Mouse (Mus musculus): ENCODE data around the gene Trpm1.

GRCm38 (mm10) chr7:64156918-64157690 lies 3.5 kb downstream of the Trpm1 start:
- TF ChIP-seq CTCF (IDR thresholded peaks at IDR 0.05) (no peak), EP300 (IDR thresholded peaks at IDR 0.05) (no peak)

Data from lung, postnatal 0 days (tissue).